Mouse (Mus musculus): ENCODE measurements around the gene Pla2r1.

Gene Pla2r1

GRCm38 (mm10) chr2:60552902-60553682 is at the start of gene Pla2r1:
Pla2r1 (minus strand) TSS chr2:60553308.
- peak; percentile 25 for DNase-seq (ENCODE audit: low spot score)

- no peak for DNase-seq (ENCODE audit: low spot score)
Observed at GRCm38 (mm10) chr2:60601326-60601725, 48.2 kb upstream of the Pla2r1 start.

- DNase-seq (ENCODE audit: low spot score) = no peak
Observed at GRCm38 (mm10) chr2:60600863-60601262, 47.8 kb upstream of the Pla2r1 start.

- no peak for DNase-seq (ENCODE audit: low spot score)
Observed at GRCm38 (mm10) chr2:60583416-60583815, 30.3 kb upstream of the Pla2r1 start.

- no peak for DNase-seq (ENCODE audit: low spot score)
Observed at GRCm38 (mm10) chr2:60554561-60554960, 1.5 kb upstream of the Pla2r1 start.

GRCm38 (mm10) chr2:60552177-60552901 is 769 bp downstream of the Pla2r1 start:
- DNase-seq (ENCODE audit: low spot score) = no peak

GRCm38 (mm10) chr2:60551673-60552072 is 1.4 kb downstream of the Pla2r1 start:
- DNase-seq (ENCODE audit: low spot score) = peak; percentile 24

GRCm38 (mm10) chr2:60550521-60550920 is 2.6 kb downstream of the Pla2r1 start:
- no peak for DNase-seq (ENCODE audit: low spot score)

GRCm38 (mm10) chr2:60549851-60550250 is 3.3 kb downstream of the Pla2r1 start:
- DNase-seq (ENCODE audit: low spot score) = no peak

GRCm38 (mm10) chr2:60546082-60546481 is 7.0 kb downstream of the Pla2r1 start:
- no peak for DNase-seq (ENCODE audit: low spot score)

- no peak for DNase-seq (ENCODE audit: low spot score)
Observed at GRCm38 (mm10) chr2:60544006-60544405, 9.1 kb downstream of the Pla2r1 start.

GRCm38 (mm10) chr2:60541745-60542144 is 11.4 kb downstream of the Pla2r1 start:
- DNase-seq (ENCODE audit: low spot score) = no peak

GRCm38 (mm10) chr2:60540346-60540745 is 12.8 kb downstream of the Pla2r1 start:
- no peak for DNase-seq (ENCODE audit: low spot score)

- DNase-seq (ENCODE audit: low spot score) = no peak
Observed at GRCm38 (mm10) chr2:60538710-60539109, 14.4 kb downstream of the Pla2r1 start.

- no peak for DNase-seq (ENCODE audit: low spot score)
Observed at GRCm38 (mm10) chr2:60538274-60538673, 14.8 kb downstream of the Pla2r1 start.

- DNase-seq (ENCODE audit: low spot score) = no peak
Observed at GRCm38 (mm10) chr2:60534755-60535154, 18.4 kb downstream of the Pla2r1 start.

GRCm38 (mm10) chr2:60533026-60533425 is 20.1 kb downstream of the Pla2r1 start:
- DNase-seq (ENCODE audit: low spot score) = no peak

- no peak for DNase-seq (ENCODE audit: low spot score)
Observed at GRCm38 (mm10) chr2:60532495-60532894, 20.6 kb downstream of the Pla2r1 start.

GRCm38 (mm10) chr2:60515817-60516216 is 37.3 kb downstream of the Pla2r1 start:
- DNase-seq (ENCODE audit: low spot score) = no peak

GRCm38 (mm10) chr2:60514863-60515262 is 38.2 kb downstream of the Pla2r1 start:
- DNase-seq (ENCODE audit: low spot score) = peak; percentile 10

GRCm38 (mm10) chr2:60510718-60511117 is 42.4 kb downstream of the Pla2r1 start:
- DNase-seq (ENCODE audit: low spot score) = no peak

- no peak for DNase-seq (ENCODE audit: low spot score)
Observed at GRCm38 (mm10) chr2:60505145-60505544, 48.0 kb downstream of the Pla2r1 start.

- no peak for DNase-seq (ENCODE audit: low spot score)
Observed at GRCm38 (mm10) chr2:60504718-60505117, 48.4 kb downstream of the Pla2r1 start.
